Mouse (Mus musculus) lung, adult 18-20 months (tissue): ENCODE results near the gene Rps6kb2.
A peak's percentile ranks its signal among the peaks of the same experiment; 100 is the strongest.
"Not testable (repeated sequence)": the region's sequence is repeated elsewhere in the genome, so short reads cannot be mapped to it uniquely, and the experiment has no call there.

Experiments used
- DNase-seq, 2 experiments: peaks; one replicate each; pipeline ENCODE4 v3.0.0; 2022; ENCODE audit warnings: mixed read lengths in 2 of 2

Rps6kb2 gene

DNA sequence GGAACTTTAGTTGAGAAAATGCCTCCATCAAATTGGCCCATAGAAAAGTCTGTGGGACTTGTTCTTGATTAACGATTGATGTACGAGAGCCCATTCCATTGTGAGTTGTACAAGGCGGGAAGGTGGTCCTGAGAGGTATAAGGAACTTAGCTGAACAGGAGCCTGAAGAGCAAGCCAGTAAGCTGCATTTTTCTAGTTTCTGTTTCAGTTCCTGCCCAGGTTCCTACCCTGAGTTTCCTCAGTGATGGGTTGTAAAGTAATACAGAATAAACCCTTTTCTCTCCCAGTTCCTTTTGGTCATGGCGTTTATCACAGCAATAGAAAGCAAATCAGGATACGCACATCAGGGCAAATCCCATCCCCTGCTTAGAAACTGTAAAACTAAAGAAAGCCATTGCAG lies 25.2 kb downstream of the Rps6kb2 start:
- DNase-seq: no peak

DNA sequence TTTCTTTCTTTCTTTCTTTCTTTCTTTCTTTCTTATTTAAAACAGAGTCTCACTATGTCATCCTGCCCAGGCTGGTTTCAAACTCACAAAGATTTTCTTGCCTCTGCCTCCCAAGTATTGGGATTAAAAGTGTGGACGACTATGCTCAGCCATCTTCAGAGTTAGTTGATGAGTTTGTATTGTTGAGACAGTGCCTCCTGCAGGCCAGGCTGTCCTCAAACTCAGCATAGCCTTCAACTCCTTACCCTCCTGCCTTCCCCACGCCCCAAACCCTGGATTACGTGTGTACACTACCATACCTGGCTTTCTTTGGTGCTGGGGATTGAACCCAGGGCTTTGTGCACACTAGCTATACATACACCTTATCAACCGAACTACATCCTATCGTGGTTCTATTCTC lies 26.7 kb downstream of the Rps6kb2 start:
- no peak for DNase-seq

DNA sequence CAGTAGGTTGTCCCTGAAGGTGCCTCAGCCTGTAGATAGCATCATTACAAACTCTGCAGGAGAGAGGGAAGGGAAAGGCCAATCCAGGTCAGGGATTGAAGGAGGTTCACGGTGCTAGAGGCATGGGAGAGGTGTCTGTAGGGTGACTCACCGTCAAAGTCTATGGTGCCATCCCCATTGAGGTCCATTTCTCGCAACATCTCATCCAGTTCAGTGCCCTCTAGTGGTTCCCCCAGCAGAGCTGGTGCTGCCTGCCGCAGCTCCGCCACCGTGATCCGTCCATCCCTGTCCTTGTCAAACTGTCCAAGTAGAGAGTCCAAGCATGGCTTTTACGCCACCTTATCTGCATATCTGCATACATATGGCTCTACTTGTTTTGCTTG lies 27.2 kb downstream of the Rps6kb2 start:
- not testable (repeated sequence) for DNase-seq

DNA sequence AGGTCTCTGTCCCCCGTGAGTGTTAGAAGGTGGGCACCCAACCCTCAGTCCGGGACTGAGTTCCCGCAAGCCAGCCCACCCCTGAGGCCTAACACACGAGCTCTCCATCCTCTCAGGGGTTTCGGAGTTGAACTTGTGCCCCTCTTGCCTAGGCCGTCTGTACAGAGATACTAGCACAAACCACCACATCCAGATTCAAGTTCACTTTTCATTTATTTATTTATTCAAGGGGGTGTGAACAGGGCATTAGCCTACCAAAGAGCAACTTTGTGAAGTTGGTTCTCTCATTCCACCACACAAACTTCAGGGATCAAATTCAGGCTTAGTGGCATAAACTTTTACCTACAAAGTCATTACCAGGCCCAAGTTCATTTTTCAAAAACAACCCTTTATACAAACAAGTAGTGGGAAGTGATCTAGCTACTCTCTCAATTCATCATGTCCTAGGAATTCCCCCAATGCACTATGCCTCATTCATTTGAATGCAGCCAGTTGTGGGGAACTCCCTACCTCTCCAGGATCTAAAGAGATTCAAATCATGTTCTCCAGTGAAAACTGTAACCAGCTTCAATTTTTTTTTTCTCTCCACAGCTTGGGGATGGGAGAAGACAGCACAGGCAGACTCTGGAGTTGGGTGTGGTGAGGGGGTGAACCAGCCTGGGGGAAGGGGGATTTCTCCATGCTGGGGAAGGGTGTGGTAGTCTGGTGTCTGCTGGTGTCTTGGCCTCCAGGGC lies 27.8 kb downstream of the Rps6kb2 start:
- not testable (repeated sequence) for DNase-seq

DNA sequence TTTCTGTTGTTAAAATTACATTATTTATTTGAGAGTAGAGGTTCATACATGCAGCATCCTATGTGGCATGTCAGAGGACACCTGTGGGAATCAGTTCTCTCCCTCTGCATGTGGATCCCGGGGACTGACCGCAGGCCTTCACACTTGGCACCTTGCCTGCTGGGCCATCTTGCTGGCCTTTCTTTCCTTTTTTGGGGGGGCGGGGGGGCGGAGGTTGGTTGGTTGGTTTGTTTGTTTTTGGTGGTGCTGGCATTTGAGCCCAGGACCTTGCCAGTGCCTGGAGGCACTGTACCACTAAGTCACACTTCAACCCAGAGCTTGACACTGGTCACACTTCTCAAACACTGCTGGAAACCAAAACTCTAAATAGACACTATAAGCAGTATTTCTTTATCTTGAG lies 28.8 kb downstream of the Rps6kb2 start:
- DNase-seq: no peak

DNA sequence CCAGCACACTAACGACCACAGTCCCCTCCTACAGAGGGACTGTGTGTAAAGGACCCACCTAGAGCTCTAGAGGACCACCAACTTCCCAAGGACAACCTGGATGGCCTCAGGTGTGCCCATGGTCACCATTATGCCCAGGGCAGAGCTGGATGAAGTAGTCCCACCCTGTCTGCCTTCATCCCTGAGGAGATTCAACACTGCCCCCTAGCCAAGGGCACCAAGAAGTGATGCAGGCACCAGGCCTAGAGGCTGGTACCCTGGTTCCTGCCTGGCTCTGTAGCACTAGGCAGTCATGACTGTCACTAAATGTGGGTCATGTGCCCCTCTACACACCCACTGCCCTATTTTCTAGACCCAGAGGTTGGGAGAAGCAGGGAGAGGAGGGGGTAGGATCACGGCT lies 31.4 kb downstream of the Rps6kb2 start:
- DNase-seq: no peak

DNA sequence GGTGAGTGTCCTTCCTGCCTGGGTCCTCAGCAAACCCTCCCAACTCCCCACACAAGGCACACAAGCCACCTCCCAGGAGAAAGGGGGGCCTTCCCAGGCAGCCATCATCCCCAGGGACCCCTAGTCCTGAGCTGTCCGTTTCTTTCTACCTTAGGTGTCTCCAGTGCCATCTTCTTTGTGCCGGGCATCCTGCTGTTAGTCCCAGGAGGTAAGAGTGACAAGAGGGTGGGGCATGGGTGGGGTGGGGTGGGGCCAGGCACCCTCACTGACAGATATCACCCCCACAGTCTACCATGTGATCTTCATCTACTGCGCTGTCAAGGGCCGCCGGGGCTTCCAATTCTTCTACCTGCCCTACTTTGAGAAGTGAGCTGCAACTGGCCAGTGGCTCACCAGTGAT lies 32.1 kb downstream of the Rps6kb2 start:
- no peak for DNase-seq

DNA sequence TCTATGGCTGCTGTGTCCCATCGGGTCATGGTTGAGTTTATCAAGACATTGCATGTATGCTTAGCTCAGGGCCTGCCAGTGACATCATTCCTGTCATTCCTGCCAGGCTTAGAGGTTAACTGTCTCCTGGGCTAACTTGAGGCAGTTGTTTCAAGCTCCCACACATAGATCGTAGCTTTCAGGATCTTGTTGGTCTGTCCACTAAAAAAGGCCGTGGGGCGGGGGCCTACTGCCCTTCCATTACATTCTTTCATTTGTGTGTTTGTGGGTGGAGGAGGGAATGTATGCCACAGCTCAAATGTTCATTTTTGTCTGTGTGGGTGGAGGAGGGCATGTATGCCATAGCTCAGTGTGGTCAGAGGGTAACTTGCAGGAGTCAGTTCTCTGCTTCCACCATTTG lies 33.0 kb downstream of the Rps6kb2 start:
- DNase-seq: no peak

DNA sequence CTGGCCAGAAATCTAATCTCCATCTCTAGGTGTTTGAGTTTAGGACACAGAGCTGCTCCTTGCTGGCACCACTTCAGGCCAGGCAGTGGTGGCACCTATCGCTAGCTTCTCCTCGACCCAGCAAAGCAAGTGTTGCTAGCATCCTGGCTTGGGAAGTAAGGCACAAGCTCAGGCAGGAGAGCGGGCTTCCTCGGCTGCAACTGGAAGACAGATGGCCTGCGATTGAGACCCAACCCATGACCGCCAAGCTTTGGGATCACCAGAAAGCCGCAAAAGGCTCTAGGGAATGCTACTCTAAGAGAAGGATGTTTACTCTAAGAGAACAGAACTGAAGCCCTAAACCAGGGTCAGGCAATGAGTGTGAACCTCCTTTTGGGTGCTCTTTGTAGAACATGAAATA lies 33.7 kb downstream of the Rps6kb2 start:
- DNase-seq: no peak

DNA sequence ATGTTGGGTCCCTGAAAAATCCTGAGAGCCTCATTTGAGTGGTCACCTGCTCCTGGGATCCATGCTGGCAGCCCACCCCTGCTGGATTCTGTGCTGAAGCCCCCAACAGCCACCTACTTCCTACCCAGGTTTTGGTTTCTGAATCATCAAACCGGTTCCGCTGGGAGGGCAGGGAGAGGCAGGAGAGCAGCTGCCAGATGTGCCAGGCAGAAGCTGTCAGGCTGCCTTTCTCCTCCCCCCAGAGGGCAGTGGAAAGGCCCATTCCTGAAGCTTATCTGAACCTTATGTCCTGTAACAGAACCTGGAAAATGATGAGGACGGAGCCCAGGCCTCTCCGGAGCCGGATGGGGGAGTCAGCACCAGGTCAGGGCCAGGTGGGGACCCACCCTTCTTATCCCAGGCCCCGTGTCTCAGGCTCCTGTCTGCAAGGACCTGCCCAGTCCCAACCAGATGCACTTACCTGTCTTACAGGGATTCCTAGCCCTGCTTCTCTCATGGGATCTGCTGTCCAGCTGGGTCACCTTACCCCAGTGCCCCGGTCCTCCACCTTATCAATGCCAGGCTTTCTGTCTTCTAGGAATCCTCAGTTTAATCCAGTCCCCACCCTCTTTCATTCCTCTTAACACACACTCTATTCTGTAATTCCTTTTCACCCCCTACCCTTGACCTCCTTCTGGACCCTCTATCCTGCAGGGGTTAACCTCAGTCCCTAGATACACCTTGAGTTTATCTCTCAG lies 36.2 kb downstream of the Rps6kb2 start:
- DNase-seq: peak; percentile 62 to 64

DNA sequence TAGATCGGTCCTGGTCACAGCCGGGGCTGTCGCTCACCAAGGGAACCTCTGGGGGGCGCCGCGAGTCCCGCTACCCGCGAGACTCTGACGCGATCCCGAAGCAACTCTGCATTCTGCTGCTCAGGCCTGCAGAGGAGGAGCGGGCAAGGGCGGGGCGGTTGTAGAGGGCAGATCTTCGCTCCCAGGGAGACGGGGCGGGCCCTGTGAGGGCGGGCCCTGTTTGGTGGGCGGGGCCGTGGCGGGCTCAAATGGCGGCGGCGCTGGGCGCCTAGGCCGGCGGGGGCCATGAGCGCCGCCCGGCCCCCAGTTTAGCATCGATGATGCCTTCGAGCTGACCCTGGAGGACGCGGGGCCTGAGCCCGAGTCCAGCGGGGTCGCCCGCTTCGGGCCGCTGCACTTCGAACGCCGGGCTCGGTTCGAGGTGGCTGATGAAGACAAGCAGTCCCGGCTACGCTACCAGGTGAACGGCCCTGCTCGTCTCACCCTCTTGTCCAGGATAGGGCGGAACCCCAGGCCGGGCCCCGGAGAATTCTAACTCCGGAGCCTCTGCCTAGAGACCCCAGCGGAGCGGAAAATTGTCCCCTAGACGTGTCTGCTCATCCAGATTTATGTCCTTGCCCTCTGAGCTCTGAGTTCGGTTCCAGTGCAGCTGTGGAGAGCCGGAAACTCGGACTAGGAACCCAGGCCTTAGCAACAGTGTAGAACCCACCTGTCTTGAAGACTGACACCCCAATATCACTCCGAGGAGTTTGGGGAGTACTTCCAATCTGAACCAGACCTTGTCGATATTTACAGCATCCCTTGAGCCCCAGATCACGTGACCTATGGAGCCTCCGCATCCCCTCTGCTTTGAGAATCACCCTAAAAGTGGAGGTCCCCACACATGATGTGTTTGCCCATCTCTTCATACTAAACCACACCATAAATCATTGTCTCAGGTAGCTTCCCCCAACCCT lies 37.1 kb downstream of the Rps6kb2 start, which contains the start of gene Aip:
Gene Aip, minus strand, starts transcription at position 118 of the 956 bp plus-strand sequence.
- DNase-seq: peak; percentile 99

DNA sequence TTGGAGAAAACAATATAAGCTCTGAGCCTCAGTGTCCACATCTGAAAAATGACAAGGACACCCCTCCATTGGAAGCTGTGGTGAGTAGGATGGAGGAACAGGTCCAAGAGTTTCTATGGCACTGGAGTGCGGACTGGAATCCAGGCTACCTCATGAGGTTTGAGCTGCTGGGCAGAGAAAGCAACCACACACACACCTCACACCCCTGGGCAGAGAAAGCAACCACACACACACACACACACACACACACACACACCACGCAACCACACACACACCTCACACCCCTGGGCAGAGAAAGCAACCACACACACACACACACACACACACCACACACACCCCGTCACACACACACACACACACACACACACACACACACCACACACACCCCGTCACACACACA lies 37.9 kb downstream of the Rps6kb2 start:
- not testable (repeated sequence) for DNase-seq

DNA sequence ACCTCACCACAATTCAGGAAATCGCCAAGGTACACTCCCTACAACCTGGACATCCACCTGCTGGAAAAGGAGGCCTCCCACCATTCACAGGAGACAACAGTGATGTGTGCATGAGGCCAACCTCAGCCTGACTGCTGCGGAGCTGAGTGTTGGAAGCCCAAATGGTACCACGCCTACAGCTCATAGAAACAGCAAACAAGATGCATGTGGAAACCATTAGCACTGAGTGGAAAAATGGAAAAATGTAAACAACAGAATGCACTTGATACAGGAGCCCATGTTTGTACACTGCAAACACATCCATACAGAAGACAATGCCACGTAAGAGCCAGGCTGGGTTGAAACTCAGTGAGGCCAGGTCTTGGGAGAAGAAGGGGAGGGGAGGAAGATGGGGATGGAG lies 38.7 kb downstream of the Rps6kb2 start:
- no peak for DNase-seq

DNA sequence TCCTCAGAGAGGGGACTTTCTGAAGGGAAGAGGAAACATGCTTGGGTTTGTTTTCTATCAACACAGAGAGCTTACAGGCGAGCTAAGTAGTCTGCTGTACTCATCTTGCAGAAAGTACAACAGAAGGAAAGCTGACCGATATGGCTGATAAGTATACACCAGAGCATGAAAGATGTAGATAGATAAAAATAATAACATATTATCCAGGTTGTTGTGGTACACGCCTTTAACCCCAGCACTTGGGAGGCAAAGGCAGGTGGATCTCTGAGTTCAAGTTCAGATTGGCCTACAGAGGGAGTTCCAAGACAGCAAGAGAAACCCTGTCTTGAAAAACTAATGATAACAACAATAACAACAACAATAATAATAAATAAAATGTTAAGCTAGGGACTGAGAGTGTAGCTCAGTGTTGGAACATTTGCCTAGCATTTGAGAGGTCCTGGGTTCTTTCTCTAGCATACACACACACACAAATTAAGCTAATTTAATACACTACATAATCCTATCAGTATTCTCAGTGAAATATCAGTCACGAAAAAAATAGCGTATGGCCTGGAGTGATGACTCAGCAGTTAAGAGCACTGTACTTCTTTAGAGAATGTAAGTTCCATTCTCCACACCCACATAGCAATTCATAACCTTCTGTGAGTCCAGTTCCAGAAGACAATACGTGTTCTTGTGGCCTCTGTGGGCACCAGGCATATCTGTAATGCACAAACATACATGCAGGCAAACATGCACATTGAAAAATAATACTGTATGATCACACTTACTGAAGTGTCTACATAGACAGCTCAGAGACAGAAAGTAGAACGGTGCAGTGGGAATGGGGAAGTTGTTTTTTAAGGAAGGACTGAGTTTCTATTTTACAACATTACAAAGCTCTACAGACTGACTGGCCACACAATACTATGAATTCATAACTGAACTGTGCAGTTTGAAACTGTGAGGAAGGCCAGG lies 40.5 kb downstream of the Rps6kb2 start:
- no peak for DNase-seq

DNA sequence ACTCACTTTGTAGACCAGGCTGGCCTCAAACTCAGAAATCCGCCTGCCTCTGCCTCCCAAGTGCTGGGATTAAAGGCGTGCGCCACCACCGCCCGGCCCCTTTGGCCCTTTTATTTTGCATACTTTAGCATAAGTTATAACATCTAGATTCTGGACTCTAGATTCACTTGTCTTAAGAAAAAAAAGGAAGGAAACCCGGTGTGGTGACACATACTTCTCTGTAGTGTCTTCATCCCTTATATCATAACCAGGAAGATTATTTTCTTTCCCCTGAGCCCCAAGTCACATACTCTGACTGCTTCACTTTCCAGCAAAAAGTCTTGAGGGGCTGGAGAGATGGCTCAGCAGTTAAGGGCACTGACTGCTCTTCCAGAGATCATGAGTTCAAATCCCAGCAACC lies 41.3 kb downstream of the Rps6kb2 start:
- DNase-seq: not testable (repeated sequence)

DNA sequence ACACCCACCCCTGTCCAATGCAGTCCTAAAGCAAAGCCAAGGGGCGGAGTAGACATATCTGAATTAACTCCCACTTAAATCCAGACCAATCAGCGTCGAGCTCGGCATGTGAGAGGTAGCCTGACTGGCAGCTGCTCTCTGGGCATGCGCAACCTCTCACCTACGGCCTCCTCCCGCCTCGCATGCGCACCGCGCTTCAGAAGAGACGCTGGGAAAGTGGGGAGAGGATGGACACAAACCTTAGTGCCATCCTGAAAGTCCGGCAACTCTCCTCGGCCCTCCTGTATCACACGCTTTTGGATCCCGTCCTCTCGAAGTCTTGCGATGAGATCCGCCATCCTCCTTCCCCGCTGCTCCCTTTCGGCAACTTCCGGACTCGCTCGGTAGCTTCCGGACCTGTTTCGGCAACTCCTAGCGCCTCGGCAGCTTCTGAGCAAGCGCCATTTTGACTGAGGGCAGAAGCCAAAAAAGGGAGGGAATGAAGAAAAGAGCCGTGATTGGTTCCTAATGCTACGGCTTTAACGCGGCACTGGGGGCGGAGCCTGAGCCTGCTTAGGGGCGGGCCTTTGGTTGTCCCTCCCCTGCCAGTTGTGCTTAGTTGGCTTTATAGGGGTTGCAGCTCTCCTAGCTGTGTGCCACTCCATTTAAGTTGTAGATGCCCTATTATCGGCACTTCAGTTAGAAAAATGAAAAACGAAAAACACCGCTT lies 41.9 kb downstream of the Rps6kb2 start:
- DNase-seq: peak; percentile 98 to 99

DNA sequence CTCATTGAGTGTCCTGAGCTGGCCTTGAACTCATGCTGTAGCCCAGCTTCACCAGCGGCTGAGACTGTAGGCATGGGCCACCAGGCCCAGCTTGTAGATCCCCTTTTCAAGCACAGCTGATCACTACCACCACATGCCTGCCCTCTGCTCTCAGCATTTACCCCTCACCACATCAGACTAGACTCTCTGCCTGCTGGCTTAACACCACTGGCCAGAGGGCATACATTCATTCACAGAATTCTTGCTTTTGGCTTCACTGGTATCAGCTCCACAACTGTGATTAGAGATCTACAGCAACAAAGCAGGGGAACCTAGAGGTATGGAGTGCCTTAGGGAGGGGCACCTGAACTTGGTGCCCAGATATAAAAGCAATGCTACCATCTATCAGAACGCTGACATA lies 42.7 kb downstream of the Rps6kb2 start:
- DNase-seq: no peak

DNA sequence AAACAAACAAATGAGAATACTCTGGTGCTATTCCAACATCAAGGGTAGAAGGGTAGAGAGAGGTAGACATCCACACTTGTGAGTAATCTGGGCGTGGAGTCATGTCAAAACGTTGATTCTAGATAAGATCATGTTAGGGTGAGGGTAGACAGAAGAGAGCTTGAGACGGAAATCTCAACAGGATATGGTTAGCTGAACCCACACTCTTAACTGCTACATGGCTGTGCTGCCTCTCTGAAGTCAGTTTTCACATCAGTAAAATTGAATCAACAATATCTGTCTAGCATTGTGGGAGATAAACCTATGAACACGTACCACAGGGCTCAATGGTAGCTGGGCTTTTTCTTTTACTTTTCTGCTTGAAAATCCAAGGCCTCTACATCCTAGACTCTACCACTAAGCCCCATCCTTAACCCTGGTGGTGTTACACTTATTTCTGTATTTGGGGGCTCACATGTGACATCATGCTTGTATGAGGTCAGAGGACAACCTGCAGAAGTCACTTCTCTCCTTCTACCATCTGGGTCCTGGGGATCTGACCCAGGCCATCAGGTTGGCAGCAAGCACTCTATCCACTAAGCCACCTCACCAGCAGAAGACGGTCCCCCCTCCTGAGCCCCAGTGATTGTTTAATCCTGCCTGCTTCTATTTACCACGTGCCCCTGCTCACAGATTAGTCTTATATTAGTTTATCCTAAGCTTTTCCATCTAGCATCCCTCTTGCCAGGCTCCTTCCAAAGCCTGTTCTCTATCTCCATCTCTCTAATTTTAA lies 43.3 kb downstream of the Rps6kb2 start:
- DNase-seq: no peak

DNA sequence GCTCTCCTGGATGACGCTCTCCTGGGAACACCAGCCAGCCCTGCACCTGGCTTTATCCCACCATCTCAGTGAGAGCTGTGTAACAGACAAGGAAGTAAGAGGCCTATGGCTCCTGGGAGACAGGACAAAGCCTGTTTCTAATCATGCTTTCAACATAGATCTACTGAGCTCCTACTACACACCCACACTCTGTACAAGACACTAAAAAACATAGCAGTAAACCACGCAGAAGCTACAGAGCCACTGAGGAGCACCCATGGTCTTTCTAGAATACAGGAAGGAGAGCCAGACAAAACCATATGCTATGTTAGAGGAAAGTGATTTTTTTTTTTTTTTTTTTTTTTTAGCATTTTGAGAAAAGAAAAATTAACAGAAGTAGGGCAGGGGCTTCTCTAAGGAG lies 44.8 kb downstream of the Rps6kb2 start:
- DNase-seq: no peak

DNA sequence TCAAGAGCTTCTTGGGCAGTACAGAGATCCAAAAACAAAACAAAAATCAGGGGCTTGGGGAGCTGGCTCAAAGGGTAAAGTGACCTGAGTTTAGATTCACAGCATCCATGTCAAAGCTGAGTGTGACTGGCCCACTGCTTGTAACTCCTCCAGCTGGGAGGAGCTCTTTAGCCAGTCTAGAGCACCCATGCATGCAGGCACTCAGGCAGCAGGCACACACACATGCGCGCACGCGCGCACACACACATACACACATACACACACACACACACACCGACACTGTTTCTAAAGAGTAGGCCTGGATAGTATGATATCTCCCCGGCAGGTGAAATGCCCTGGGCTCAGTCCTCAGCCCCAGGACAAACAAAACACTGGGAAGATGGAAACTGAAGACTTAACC lies 46.1 kb downstream of the Rps6kb2 start:
- DNase-seq: no peak

DNA sequence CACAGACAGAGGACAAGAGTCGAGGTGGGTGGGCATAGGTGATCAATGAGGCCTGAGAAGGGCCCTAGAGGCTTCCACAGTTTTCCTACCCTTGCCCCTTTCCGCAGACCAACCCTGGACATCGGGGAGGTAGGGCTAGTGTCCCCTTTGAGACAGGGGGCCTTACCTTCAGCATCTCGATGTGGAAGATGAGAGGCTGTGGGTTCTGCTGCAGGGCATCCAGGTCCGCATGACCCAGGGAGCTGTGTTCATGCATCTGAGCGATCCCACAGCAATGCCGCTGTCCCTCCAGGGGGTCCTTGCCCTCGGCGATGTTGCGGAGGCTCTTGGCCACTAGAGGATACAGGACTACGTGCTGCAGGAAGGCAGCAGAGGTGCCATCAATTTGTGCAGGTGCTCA lies 47.3 kb downstream of the Rps6kb2 start:
- no peak for DNase-seq
